Mouse (Mus musculus) left cerebral cortex, postnatal 36 days (tissue): ENCODE results near the gene Rinl. TPM values are rescaled to one million over a fixed set of nuclear protein-coding genes. Genes with fewer than 3 reads are reported as not detected.

Experiments
- DNase-seq, 2 experiments: peaks; one replicate each; pipeline ENCODE4 v3.0.0; 2021 to 2022; ENCODE audit warnings: low spot score in 2 of 2, mixed read lengths in 1 of 2
- intact Hi-C: fragments of 180-260 bp; cut with DNase I; formaldehyde crosslinking; loops from one replicate; pipeline ENCODE4 v1.15.1; 2025
- total RNA-seq, 2 experiments: library from RNA; stranded (reverse); gene quantifications; 2 replicates each; pipeline ENCODE4 v1.2.3; 2021

Gene Rinl
- total RNA-seq, 2 experiments from 2014 or later, result 2.3 to 3.1 TPM

DNA sequence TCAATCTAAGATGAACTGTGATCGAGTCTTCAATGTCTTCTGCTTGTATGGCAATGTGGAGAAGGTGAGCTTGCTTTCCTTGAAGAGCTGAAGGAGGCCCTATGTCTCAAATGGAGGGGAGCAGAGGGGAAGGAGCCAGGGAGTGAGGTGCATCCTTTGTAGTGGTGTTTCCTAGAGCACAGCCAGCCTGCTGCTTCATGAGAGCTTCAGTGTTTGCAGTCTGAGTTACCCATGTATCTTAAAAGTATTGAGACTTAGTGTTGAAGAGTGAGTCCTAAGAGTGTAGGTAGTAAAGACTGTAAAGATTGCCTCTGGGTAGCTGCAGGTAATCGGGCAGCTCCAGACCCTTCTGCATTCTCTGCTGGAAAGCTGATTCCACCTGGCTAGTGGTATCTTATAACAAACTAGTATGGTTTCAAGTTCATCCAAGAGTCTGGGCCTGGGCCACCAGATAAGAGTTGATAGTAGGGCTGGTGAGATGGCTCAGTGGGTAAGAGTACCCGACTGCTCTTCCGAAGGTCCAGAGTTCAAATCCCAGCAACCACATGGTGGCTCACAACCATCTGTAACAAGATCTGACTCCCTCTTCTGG lies 30.2 kb downstream of the Rinl start:
- intact Hi-C loops, result no loop called here
- no peak for DNase-seq

GRCm38 (mm10) chr7:28819571-28819970 lies 30.8 kb downstream of the Rinl start:
- intact Hi-C loops, result no loop called here
- no peak for DNase-seq

DNA sequence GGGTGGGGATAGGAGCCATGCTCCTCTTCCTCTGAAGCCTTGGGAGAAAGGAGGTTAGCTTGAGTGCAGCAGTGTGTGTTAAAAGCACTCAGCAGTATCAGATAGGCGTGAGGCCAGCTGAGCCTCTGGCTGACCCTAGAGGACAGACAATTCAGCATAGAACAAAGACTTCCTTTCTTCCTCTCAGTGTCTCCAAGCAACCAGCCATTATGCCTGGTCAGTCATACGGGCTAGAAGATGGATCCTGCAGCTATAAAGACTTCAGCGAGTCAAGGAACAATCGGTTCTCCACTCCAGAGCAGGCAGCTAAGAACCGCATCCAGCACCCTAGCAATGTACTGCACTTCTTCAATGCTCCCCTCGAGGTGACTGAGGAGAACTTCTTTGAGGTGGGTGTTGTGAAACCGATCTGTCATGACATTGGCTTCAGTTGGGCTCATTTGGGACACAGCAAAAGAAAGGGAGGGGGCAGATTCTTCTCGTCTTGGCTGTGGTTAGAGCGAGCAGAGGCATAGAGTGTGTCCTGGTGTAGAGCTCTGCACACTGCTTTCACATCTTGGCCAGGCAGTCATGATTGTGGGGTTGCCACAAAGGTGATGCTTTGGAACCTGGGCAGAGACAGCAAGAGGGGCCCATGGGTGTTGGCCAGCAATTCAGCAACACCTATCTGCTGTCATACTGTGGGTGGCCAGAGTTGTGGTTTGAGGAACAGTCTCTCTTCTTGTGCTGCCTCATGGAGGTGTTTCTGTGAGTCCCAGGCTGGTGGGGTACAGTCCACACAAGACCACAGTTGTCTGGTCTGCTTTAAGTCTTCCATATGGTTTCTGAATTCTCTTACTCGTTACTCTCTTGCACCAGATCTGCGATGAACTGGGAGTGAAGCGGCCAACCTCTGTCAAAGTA lies 31.8 kb downstream of the Rinl start:
- intact Hi-C loops, result no loop called here
- no peak for DNase-seq

DNA sequence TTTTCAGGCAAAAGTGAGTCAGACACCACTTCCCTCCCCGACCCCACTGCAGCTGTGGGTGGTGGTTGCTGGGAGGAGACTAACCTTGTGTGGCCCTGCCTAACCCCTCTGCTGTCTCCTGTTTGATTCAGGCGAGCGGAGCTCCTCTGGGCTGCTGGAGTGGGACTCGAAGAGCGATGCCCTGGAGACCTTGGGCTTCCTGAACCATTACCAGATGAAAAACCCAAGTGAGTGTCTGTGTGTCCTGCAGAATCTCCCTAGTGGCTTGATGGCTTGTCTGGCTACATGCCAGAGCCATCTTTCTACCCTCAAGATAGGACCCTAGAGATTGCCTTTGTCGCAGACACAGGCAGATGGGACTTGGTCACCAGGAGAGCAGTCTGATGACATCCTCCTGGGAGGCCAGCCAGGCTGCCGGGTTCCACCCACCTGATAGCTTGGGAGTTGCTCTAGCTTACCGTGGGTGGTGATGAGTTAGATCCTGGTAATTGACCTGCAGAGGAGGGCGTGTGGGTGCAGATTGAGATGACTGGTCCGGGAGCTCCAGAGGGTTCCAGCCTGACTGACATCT lies 32.6 kb downstream of the Rinl start:
- peak; percentile 57 to 63 for DNase-seq
- intact Hi-C loops, result no loop called here

- intact Hi-C loops, result no loop called here
- no peak for DNase-seq
Observed at GRCm38 (mm10) chr7:28822556-28822955, 33.8 kb downstream of the Rinl start.

GRCm38 (mm10) chr7:28822993-28823903 lies 34.5 kb downstream of the Rinl start:
- intact Hi-C loops, result no loop called here
- no peak for DNase-seq

- DNase-seq, result no peak
- intact Hi-C loops, result loop anchor here (2.0 kb wide), 1 partner anchor 13 kb away; no protein-coding TSS in a partner anchor
Observed at GRCm38 (mm10) chr7:28823932-28824331, 35.2 kb downstream of the Rinl start.

- DNase-seq, result peak; percentile 84 to 88
- intact Hi-C loops, result loop anchor here (2.0 kb wide), 1 partner anchor 14 kb away; no protein-coding TSS in a partner anchor
Observed at GRCm38 (mm10) chr7:28824941-28825685, 36.3 kb downstream of the Rinl start, which contains the start of gene Ech1. Gene Ech1 (plus strand): TSS chr7:28825217.

GRCm38 (mm10) chr7:28825686-28826401 lies 37.1 kb downstream of the Rinl start:
- DNase-seq, result no peak
- intact Hi-C loops, result loop anchor here (2.0 kb wide), 3 partner anchors 15 to 41 kb away; no protein-coding TSS in a partner anchor

DNA sequence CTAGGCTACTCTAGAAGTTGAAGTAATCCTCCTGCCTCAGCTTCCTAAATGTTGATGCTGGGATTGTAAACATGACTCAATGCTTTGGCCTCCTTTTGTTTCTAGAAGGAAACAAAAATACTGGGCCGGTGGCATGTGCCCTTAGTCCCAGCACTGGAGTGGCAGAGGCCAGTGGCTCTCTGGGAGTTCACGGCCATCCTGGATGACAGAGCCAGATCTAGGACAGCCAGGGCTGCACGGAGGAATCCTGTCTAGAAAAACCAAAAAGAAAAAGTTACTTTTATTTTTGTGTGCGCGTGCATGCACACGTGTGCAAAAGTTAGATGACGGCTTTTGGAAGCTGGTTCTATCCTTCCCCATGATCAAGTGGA lies 37.6 kb downstream of the Rinl start:
- no peak for DNase-seq
- intact Hi-C loops, result loop anchor here (2.0 kb wide), 2 partner anchors 14 to 40 kb away; no protein-coding TSS in a partner anchor

- DNase-seq, result peak; percentile 33 to 61
- intact Hi-C loops, result loop anchor here (2.0 kb wide), 2 partner anchors 13 to 39 kb away; no protein-coding TSS in a partner anchor
Observed at GRCm38 (mm10) chr7:28827338-28827737, 38.6 kb downstream of the Rinl start.

- intact Hi-C loops, result no loop called here
- no peak for DNase-seq
Observed at GRCm38 (mm10) chr7:28829821-28830220, 41.1 kb downstream of the Rinl start.

GRCm38 (mm10) chr7:28830981-28831380 lies 42.2 kb downstream of the Rinl start:
- no peak for DNase-seq
- intact Hi-C loops, result no loop called here

DNA sequence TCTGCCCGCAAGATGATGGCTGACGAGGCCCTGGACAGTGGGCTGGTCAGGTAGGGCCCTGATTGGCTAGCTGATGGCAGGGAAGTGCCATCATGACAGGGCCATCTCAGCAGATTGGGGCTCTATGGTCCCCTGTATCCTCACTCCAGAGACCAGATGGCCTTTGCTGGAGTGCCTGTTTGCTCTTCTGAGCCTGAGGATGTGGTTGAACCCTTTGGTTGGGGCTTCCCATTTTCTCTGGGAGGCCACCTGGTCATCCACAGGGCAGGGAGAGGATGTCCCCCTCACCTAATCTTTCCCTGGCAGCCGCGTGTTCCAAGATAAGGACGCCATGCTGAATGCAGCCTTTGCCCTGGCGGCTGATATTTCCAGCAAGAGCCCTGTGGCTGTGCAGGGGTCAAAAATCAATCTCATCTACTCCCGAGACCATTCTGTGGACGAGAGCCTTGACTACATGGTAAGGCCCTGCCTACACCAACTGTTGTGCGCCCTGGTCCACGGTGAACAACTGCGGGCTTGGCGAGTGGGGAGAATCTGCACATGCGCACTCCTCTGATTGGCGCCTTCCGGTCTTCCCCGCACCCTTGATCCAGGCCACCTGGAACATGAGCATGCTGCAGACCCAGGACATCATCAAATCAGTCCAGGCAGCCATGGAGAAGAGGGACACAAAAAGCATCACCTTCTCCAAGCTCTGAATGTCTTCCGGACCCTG lies 42.8 kb downstream of the Rinl start:
- DNase-seq, result peak in 1 of 2 experiments; percentile 2
- intact Hi-C loops, result no loop called here

GRCm38 (mm10) chr7:28832137-28832536 lies 43.4 kb downstream of the Rinl start:
- DNase-seq, result no peak
- intact Hi-C loops, result no loop called here

DNA sequence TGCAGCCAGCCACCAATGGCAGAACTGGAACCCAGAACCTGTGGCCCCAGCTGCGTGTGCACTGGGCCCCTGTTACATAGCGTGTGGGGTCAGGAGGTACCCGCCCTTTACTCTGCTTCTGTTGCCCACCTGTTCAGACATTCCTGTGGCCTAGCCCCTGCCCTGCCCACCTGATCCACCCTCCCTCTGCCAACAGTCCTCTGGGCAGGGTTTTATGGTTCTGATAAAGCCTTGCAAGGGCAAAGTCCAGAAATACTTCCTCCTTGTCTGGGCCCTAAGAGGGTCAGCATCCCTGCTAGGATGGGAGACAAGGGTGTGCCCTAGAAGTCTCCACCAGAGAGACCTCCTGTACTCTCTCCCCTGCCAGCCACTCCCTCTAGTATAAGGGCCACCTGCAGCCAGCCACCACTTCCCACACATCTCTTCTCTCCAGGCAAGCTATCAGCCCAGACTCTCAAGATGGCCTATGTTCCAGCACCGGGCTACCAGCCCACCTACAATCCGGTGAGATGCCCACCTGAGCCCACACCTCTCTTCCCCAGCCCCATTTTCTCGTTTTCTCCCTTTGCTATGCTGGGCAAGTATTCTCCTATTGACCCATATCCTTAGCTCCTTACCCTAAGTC lies 45.1 kb downstream of the Rinl start, which contains the start of gene Lgals4:
Gene Lgals4, plus strand, starts transcription at position 132 of the 625 bp plus-strand sequence.
- intact Hi-C loops, result no loop called here
- DNase-seq, result no peak

DNA sequence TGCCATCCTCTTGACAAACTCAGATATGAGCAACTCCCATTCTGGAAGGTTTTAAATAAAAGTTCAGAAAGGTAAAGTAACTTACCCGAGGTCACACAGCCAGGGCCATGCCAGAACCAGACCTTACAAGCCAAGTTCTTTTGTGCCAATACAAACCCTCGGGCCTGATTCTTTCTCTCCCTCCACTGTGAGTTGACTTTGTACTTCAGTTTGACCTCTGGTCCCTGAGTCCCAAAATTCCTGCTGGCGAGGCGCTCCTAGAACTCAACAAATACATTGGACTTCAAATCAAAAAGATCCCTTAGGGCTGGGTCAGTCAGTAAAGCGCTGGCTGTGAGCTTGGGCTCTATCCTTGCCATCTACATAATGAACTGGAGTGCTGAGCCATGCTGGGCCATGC lies 48.2 kb downstream of the Rinl start:
- intact Hi-C loops, result no loop called here
- DNase-seq, result no peak
